Mouse (Mus musculus) brain, embryonic 14.5 days (tissue): Measurements from ENCODE around the gene Glo1.

Experiments used
- CTCF ChIP-seq: fragments of 200-500 bp; IDR thresholded peaks from 2 replicates; pipeline ENCODE4 v1.5.1; 2012; ENCODE audit warnings: inconsistent platforms, mild to moderate bottlenecking, moderate library complexity, borderline replicate concordance; ENCODE audit not compliant: insufficient read depth, insufficient read length; ENCODE audit errors: extremely low read depth
- POLR2A ChIP-seq: fragments of 200-500 bp; IDR thresholded peaks from 2 replicates; pipeline ENCODE4 v1.6.1; 2012; ENCODE audit warnings: mild to moderate bottlenecking, inconsistent platforms, borderline replicate concordance; ENCODE audit not compliant: poor library complexity, insufficient read depth, insufficient read length, severe bottlenecking; ENCODE audit errors: extremely low read depth

GRCm38 (mm10) chr17:30657530-30658151, 31.0 kb upstream of the Glo1 start:
- TF ChIP-seq CTCF (no peak), POLR2A (no peak)
